22 mouse cellular contexts compared by ENCODE assay signal in genomic region chr2:42056636-42057035, GRCm38 (mm10).
DNase-seq lines count a peak whose midpoint lies in the region; ATAC-seq and TF ChIP-seq lines count a peak whose summit lies in the region.
"Had no signal": no experiment of that assay in that cellular context is flagged by ENCODE, and none has a peak within 500 bp of the region (broad histone marks: within the 10 kb centered on the region; RNA-seq: fewer than 3 reads in every experiment).

No protein-coding gene starts in this region.

- H3K27ac ChIP-seq in forebrain, embryonic 14.5 days (ENCODE audit: low read depth, low read length) = no peak overlapping the region
- no peak overlapping the region for H3K27ac ChIP-seq in forebrain, postnatal 0 days (ENCODE audit: low read depth, low read length)
- H3K27ac ChIP-seq: embryonic facial prominence, embryonic 12.5 days; heart, embryonic 10.5 days; hindbrain, embryonic 12.5 days had no signal

- no peak for TF ChIP-seq CTCF in forebrain, postnatal 0 days (IDR thresholded peaks at IDR 0.05; ENCODE audit: low read depth)
- TF ChIP-seq CTCF in brain, embryonic 14.5 days (IDR thresholded peaks at IDR 0.05; ENCODE audit: borderline replicate concordance, extremely low read depth, insufficient read depth, insufficient read length) = no peak

- no peak overlapping the region for H3K4me2 ChIP-seq in forebrain, embryonic 14.5 days (ENCODE audit: low read length)
- H3K4me2 ChIP-seq in forebrain, postnatal 0 days (ENCODE audit: low read depth) = no peak overlapping the region
- H3K4me2 ChIP-seq: embryonic facial prominence, embryonic 12.5 days; hindbrain, embryonic 12.5 days had no signal

- ATAC-seq in forebrain, embryonic 14.5 days = no peak
- no peak for ATAC-seq in forebrain, postnatal 0 days
- ATAC-seq: forebrain, embryonic 16.5 days; hindbrain, embryonic 16.5 days; inflammation-experienced regulatory T-cells, adult 6 months; intestine, postnatal 0 days had no signal

- no peak overlapping the region for H3K4me3 ChIP-seq in forebrain, embryonic 14.5 days (ENCODE audit: low read depth, low read length)
- H3K4me3 ChIP-seq in forebrain, postnatal 0 days (ENCODE audit: low read depth, low read length) = no peak overlapping the region
- H3K4me3 ChIP-seq: embryonic facial prominence, embryonic 12.5 days; heart, embryonic 10.5 days; hindbrain, embryonic 12.5 days had no signal

- no peaks in the 10 kb centered on the region for H3K36me3 ChIP-seq in forebrain, embryonic 14.5 days (ENCODE audit: control insufficient read depth, insufficient read depth, low read length)
- H3K36me3 ChIP-seq in forebrain, postnatal 0 days (ENCODE audit: insufficient read depth) = no peaks in the 10 kb centered on the region
- H3K36me3 ChIP-seq: embryonic facial prominence, embryonic 12.5 days; heart, embryonic 10.5 days; hindbrain, embryonic 12.5 days had no signal

- peak; percentile 2 for DNase-seq in forebrain, embryonic 14.5 days (ENCODE audit: low spot score)
- DNase-seq in forebrain, postnatal 0 days = no peak
- DNase-seq in brain, embryonic 14.5 days (ENCODE audit: low read depth) = peak; percentile 31
- DNase-seq in cerebellum, adult 9-10 months = peak; percentile 26
- peak; percentile 35 to 40 for DNase-seq in cerebellum, postnatal 36 days
- DNase-seq in kidney, adult 9 months = no peak
- no peak for DNase-seq in gastrocnemius, postnatal 4 days (ENCODE audit: low spot score in 2 of 2)
- DNase-seq: adrenal gland, adult 2 months; adrenal gland, postnatal 25 days; gastrocnemius, postnatal 25 days; heart, adult 18-20 months; heart, postnatal 10 days; heart, postnatal 4 days; kidney, adult 8-10 months had no signal

- WGBS in forebrain, embryonic 14.5 days = 69% methylated on average over 3 of the region's 3 CpGs
- WGBS in forebrain, postnatal 0 days = 55% methylated on average over 3 of the region's 3 CpGs

- no peak for TF ChIP-seq POLR2A in brain, embryonic 14.5 days (IDR thresholded peaks at IDR 0.05; ENCODE audit: borderline replicate concordance, extremely low read depth, insufficient read depth, insufficient read length, poor library complexity, severe bottlenecking)

- no peaks in the 10 kb centered on the region for H3K27me3 ChIP-seq in forebrain, embryonic 14.5 days (replicated peaks; ENCODE audit: control insufficient read depth, insufficient read depth, low read length)
- H3K27me3 ChIP-seq in forebrain, postnatal 0 days (ENCODE audit: insufficient read depth, low read length) = no peaks in the 10 kb centered on the region
- H3K27me3 ChIP-seq: CH12.LX; embryonic facial prominence, embryonic 12.5 days; hindbrain, embryonic 12.5 days had no signal

- H3K9me3 ChIP-seq in forebrain, embryonic 14.5 days (replicated peaks; ENCODE audit: control insufficient read depth, low read length) = no peaks in the 10 kb centered on the region
- no peaks in the 10 kb centered on the region for H3K9me3 ChIP-seq in forebrain, postnatal 0 days (ENCODE audit: low read length)
- H3K9me3 ChIP-seq: embryonic facial prominence, embryonic 12.5 days; heart, embryonic 10.5 days; hindbrain, embryonic 12.5 days had no signal

- no peak overlapping the region for H3K9ac ChIP-seq in forebrain, embryonic 14.5 days (ENCODE audit: low read length)
- H3K9ac ChIP-seq in forebrain, postnatal 0 days = no peak overlapping the region
- H3K9ac ChIP-seq: embryonic facial prominence, embryonic 12.5 days; hindbrain, embryonic 12.5 days had no signal

- H3K4me1 ChIP-seq in forebrain, embryonic 14.5 days (ENCODE audit: control insufficient read depth, insufficient read depth, low read length) = no peaks in the 10 kb centered on the region
- H3K4me1 ChIP-seq in forebrain, postnatal 0 days (ENCODE audit: insufficient read depth) = no peaks in the 10 kb centered on the region
- H3K4me1 ChIP-seq: embryonic facial prominence, embryonic 12.5 days; heart, embryonic 10.5 days; hindbrain, embryonic 12.5 days had no signal

Comparison
In these comparisons a context has a peak if more than half of its experiments do, and no peak if none do; other contexts are left out.
1. DNase-seq: peak in forebrain, embryonic 14.5 days (single experiment), brain, embryonic 14.5 days (single experiment), cerebellum, adult 9-10 months (single experiment) and cerebellum, postnatal 36 days (2 of 2); none in forebrain, postnatal 0 days (single experiment), kidney, adult 9 months (single experiment) and gastrocnemius, postnatal 4 days (0 of 2).